Mouse (Mus musculus): Measurements from ENCODE around the gene Mgrn1. TPM values are rescaled to one million over a fixed set of nuclear protein-coding genes. Genes with fewer than 3 reads are reported as not detected.

The Mgrn1 gene
- total and polyA plus RNA-seq, 3 experiments: 8.4 to 25.0 TPM; not detected in 1

DNA sequence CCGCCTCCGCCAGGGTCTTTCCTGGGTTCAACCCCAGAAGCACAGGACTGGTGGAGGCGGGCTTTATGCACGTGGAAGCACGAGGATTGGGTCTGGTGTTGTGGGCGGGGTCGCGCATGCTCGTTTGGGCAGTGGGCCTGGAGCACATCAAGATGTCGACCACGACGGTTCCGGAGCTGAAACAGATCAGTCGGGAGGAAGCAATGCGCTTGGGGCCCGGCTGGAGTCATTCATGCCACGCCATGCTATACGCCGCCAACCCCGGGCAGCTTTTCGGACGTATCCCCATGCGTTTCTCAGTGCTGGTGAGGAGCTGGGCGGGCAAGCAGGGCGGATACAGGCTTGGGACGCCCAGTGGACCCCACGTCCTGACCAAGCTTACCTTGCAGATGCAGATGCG, 52.9 kb downstream of the Mgrn1 start:
- peaks cover 4% of the 10 kb centered on the region for H3K79me2 ChIP-seq (ENCODE audit: control insufficient read depth, insufficient read depth, low read length, poor library complexity)
- 0 out of 4 replicates have a peak, but pooled peaks cover 0 to 5% of the 10 kb centered on the region in 2 experiments for H3K4me1 ChIP-seq (ENCODE audit: control insufficient read depth in 1 of 2, insufficient read depth in 2 of 2, low read length in 2 of 2)
- peak overlapping the region; percentile 18 for H3K27ac ChIP-seq (ENCODE audit: control insufficient read depth, low read depth, low read length)
- TF ChIP-seq BHLHE40 (IDR thresholded peaks at IDR 0.05; ENCODE audit: borderline replicate concordance, low read depth, low read length): no peak
- TF ChIP-seq POLR2A (IDR thresholded peaks at IDR 0.05; ENCODE audit: control insufficient read depth in 1 of 2, insufficient read depth in 1 of 2, low read depth in 1 of 2, low read length in 2 of 2, poor library complexity in 1 of 2): peak; percentile 71 to 90
- no peak for TF ChIP-seq CTCF (IDR thresholded peaks at IDR 0.05 in 2 of 3, conservative IDR thresholded peaks at IDR 0.05 in 1 of 3; ENCODE audit: control insufficient read depth in 1 of 3, insufficient read depth in 1 of 3, low read depth in 2 of 3, low read length in 3 of 3, poor library complexity in 1 of 3, severe bottlenecking in 1 of 3)
- no peak for TF ChIP-seq TAL1 (IDR thresholded peaks at IDR 0.05; ENCODE audit: low read length)
- TF ChIP-seq HCFC1 (IDR thresholded peaks at IDR 0.05; ENCODE audit: low read depth, low read length): peak; percentile 67; the same call in 1 of the 2 replicates
- no peak for TF ChIP-seq MEF2A (IDR thresholded peaks at IDR 0.05; ENCODE audit: extremely low read depth, insufficient replicate concordance, low read depth, low read length, poor library complexity, severe bottlenecking)
- TF ChIP-seq GATA1 (IDR thresholded peaks at IDR 0.05; ENCODE audit: low read depth, low read length): no peak
- TF ChIP-seq USF1 (IDR thresholded peaks at IDR 0.05; ENCODE audit: low read depth, low read length): peak; percentile 61; the same call in 1 of the 2 replicates
- TF ChIP-seq NELFE (IDR thresholded peaks at IDR 0.05; ENCODE audit: low read depth, low read length): peak; percentile 82
- peak; percentile 54 for TF ChIP-seq MXI1 (IDR thresholded peaks at IDR 0.05; ENCODE audit: low read depth, low read length)
- TF ChIP-seq E2F4 (IDR thresholded peaks at IDR 0.05; ENCODE audit: borderline replicate concordance, low read depth, low read length): no peak
- TF ChIP-seq TCF12 (IDR thresholded peaks at IDR 0.05; ENCODE audit: low read depth, low read length): peak; percentile 40; the same call in 1 of the 2 replicates
- TF ChIP-seq MYC (IDR thresholded peaks at IDR 0.05; ENCODE audit: low read depth, low read length): peak; percentile 27; the same call in 1 of the 2 replicates
- TF ChIP-seq ZMIZ1 (IDR thresholded peaks at IDR 0.05; ENCODE audit: low read depth, low read length): peak; percentile 59; the same call in 1 of the 2 replicates
- peak; percentile 76 for TF ChIP-seq MAX (IDR thresholded peaks at IDR 0.05; ENCODE audit: low read length)
- TF ChIP-seq NRF1 (IDR thresholded peaks at IDR 0.05; ENCODE audit: insufficient read depth, low read depth, low read length, poor library complexity, severe bottlenecking): peak; percentile 85
- no peak for TF ChIP-seq ZC3H11A (IDR thresholded peaks at IDR 0.05; ENCODE audit: low read depth, low read length)
- no peak for TF ChIP-seq MYB (IDR thresholded peaks at IDR 0.05; ENCODE audit: low read depth, low read length)
- peak; percentile 65; the same call in 1 of the 2 replicates for TF ChIP-seq TBP (IDR thresholded peaks at IDR 0.05; ENCODE audit: low read depth, low read length)
- TF ChIP-seq SIN3A (IDR thresholded peaks at IDR 0.05; ENCODE audit: low read length): peak; percentile 75
- H3K36me3 ChIP-seq (ENCODE audit: control insufficient read depth in 1 of 2, insufficient read depth in 2 of 2, low read length in 2 of 2): no peaks in the 10 kb centered on the region
- peak; percentile 96 for DNase-seq (ENCODE audit: low read depth, low spot score)
- no peaks in the 10 kb centered on the region for H3K27me3 ChIP-seq (ENCODE audit: control insufficient read depth in 1 of 2, insufficient read depth in 2 of 2, low read length in 2 of 2)
- no peaks in the 10 kb centered on the region for H3K9me3 ChIP-seq (replicated peaks; ENCODE audit: insufficient read depth, low read length)
- peak overlapping the region; percentile 81 for H3K9ac ChIP-seq (ENCODE audit: control insufficient read depth, low read depth, low read length, poor library complexity, severe bottlenecking)
- peak overlapping the region; percentile 80 to 82 for H3K4me3 ChIP-seq (ENCODE audit: control insufficient read depth in 1 of 2, insufficient read depth in 1 of 2, low read depth in 2 of 2, low read length in 2 of 2)

DNA sequence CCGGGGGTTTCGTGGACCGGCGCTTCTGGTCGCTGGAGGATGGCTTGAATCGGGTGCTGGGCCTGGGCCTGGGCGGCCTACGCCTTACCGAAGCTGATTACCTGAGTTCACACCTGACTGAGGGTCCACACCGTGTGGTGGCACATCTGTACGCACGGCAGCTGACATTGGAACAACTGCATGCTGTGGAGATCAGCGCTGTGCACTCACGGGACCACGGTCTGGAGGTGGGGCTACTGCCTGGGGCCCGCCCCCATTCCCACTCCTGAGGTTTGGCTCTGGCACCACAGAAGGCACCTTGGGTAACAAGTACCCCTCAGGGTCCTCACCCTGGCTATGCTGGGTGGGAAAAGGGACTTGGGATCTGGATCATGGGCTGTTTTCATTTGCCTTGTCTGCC, 53.4 kb downstream of the Mgrn1 start:
- Histone ChIP-seq H3K79me2 (ENCODE audit: control insufficient read depth, insufficient read depth, low read length, poor library complexity) (peaks cover 4% of the 10 kb centered on the region), H3K27ac (ENCODE audit: control insufficient read depth, low read depth, low read length) (peak overlapping the region; percentile 18), H3K9me3 (replicated peaks; ENCODE audit: insufficient read depth, low read length) (no peaks in the 10 kb centered on the region), H3K4me1 (ENCODE audit: control insufficient read depth in 1 of 2, insufficient read depth in 2 of 2, low read length in 2 of 2) (0 out of 4 replicates have a peak, but pooled peaks cover 0 to 5% of the 10 kb centered on the region in 2 experiments), H3K4me3 (ENCODE audit: control insufficient read depth in 1 of 2, insufficient read depth in 1 of 2, low read depth in 2 of 2, low read length in 2 of 2) (peak overlapping the region; percentile 80 to 82), H3K36me3 (ENCODE audit: control insufficient read depth in 1 of 2, insufficient read depth in 2 of 2, low read length in 2 of 2) (no peaks in the 10 kb centered on the region), H3K9ac (ENCODE audit: control insufficient read depth, low read depth, low read length, poor library complexity, severe bottlenecking) (peak overlapping the region; percentile 81), H3K27me3 (ENCODE audit: control insufficient read depth in 1 of 2, insufficient read depth in 2 of 2, low read length in 2 of 2) (no peaks in the 10 kb centered on the region)
- TF ChIP-seq MAX (IDR thresholded peaks at IDR 0.05; ENCODE audit: low read length): no peak
- TF ChIP-seq POLR2A (IDR thresholded peaks at IDR 0.05; ENCODE audit: control insufficient read depth in 1 of 2, insufficient read depth in 1 of 2, low read depth in 1 of 2, low read length in 2 of 2, poor library complexity in 1 of 2): 0 out of 4 replicates have a peak, but pooled peaks of 1 of the 2 experiments have one; percentile 0
- TF ChIP-seq BHLHE40 (IDR thresholded peaks at IDR 0.05; ENCODE audit: borderline replicate concordance, low read depth, low read length): peak; percentile 40; the same call in 1 of the 2 replicates
- peak; percentile 51 for DNase-seq (ENCODE audit: low read depth, low spot score)
